Mouse (Mus musculus): Measurements from ENCODE around the gene Ect2.

The Ect2 gene

DNA sequence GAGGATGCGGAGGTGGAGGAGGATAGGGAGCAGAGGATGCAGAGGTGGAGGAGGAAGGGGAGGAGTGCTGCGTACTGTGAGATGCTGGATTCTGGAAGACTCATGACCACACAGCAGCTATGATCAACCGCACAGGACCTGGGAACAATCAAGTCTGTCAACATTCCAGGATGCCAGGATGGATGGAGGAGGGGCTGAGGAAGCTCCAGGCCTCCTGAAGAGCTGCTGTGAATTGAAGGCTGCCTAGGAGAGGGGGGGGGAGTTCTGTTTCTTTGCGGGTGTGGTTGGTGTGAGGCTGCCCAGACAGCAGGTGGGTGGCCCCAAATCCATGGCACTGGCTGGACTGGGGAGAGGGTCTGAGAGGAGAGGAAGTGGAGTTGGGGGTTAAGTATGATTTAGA, 5.2 kb upstream of the Ect2 start:
- DNase-seq (ENCODE audit: low spot score in 2 of 2), result no peak

DNA sequence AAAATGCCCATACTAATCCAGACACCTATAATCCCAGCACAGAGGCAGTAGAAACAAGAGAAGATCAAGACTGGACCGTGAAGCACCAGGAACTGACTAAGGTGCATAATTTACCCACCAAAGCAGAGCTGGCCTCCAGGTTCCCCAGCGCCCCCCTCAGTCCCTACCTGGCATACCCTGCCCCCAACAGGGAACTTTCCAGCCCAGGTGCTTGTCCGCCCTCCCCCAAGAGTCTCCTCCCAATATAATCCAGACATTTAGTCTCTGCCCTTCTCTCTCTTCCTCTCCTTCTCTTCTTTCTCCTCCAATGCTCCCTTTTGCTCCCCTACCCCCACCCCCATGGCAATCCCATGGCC, 2.9 kb upstream of the Ect2 start:
- DNase-seq (ENCODE audit: low spot score in 2 of 2), result no peak

DNA sequence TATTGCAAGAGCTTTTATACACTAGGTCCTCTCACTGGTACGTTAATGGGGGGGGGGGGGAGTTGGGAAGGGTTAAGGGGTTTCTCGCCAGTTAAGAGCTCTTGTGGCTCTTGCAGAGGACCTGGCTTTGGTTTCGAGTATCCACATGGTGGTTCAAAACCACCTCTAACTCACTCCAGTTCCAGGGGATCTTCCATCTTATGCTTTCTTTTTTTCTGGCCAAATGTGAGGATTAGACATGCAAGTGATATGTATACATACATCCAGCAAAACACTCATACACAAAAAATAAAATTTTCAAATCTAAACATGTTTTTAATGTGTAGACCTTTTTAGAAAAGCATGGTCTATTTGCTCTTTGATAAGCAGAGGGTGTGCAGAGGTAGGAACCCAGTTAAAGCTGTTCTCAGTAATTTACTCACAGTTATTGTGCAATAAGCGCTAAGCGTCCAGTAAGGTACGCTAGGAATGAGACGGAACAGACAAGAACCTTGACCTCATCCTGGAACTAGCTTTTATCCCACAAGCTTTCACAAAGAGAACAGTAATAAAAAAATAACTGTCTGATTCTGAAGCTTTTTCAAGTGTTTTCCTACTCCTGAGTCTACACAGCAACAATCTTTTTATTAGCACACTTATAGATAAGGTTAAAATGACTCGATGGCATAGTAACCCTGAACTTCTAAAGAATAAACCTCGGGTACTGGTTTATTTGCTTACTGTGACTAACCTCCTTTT, 2.3 kb upstream of the Ect2 start:
- no peak for DNase-seq (ENCODE audit: low spot score in 2 of 2)

GRCm38 (mm10) chr3:27155051-27155855, 1.6 kb upstream of the Ect2 start:
- peak in 1 of 2 experiments; percentile 7 for DNase-seq (ENCODE audit: low spot score in 2 of 2)

- no peak for DNase-seq (ENCODE audit: low spot score in 2 of 2)
Observed at GRCm38 (mm10) chr3:27154280-27154679, 602 bp upstream of the Ect2 start.

DNA sequence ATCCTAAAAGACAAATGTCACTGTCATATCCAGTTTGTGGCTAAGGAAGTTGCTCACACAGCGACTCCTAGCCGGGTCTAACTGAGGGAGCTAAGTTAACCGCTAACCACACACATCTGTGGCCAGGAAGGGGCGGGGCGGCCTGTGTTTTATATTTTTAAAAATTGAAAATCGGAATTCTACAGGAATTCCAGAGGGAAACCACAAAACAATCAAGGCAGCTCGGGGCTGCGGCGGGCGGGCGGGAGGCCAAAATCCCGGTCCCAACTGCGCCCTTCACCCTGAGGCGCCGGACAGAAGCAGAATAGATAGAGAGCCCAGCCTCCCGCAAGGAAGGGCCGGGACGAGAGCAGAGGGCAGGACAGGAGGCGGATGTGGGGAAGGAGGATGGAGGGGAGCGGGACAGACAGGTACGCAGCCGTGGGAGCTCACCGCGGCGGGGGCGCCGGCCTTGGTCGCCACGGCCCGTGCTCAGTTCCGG, 447 bp downstream of the Ect2 start:
- no peak for DNase-seq (ENCODE audit: low spot score in 2 of 2)

DNA sequence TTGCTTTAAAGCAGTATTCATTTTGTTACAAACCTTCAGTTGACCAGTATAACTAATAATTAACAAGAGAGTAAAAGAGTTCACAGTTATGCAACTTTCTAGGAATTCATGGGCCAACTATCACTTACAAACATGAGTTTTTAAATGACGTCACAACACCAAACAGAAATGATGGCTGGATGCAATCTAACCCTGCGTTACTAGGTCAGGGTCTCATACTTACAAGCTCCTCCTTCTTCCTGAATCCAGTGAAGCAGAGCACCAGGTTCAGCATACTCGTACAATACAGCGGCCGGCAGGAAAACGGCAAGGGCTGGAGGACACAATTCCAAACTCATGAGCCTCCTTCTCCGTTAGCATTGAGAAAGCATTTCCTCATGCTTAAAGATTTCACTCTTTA, 7.9 kb downstream of the Ect2 start:
- DNase-seq (ENCODE audit: low spot score in 2 of 2), result no peak

DNA sequence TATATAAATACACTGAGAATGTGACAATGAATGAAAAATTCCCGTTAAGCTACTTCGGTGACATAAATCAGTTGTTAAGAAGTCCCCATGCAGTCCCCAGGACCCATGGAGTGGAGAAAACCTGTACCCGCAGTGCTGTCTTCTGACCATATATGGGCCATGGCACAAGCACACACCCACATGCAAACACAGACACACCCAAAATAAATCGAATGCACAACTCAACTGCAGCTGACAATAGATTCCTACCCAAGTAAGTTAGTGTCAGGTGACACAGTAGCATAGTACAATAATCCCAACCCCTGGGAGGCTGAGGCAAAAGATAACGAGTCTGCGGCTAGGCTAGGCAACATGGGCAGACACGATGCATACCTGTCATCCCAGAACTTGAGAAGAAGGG, 10.1 kb downstream of the Ect2 start:
- no peak for DNase-seq (ENCODE audit: low spot score in 2 of 2)

DNA sequence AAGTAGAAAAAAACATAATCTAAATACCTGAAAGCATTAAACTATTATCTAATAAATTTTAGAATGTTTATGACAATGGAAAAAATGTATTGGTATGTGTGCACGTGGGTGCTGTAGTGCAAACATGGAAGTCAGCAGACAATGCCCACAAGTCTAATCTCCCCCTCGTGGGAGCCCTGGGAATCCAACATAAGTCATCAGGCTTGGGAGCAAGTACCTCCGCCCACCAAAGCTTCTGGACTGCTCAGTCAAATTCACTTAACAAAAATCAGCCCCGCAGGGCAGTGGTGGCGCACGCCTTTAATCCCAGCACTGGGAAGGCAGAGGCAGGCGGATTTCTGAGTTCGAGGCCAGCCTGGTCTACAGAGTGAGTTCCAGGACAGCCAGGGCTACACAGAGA, 13.6 kb downstream of the Ect2 start:
- no peak for DNase-seq (ENCODE audit: low spot score in 2 of 2)

DNA sequence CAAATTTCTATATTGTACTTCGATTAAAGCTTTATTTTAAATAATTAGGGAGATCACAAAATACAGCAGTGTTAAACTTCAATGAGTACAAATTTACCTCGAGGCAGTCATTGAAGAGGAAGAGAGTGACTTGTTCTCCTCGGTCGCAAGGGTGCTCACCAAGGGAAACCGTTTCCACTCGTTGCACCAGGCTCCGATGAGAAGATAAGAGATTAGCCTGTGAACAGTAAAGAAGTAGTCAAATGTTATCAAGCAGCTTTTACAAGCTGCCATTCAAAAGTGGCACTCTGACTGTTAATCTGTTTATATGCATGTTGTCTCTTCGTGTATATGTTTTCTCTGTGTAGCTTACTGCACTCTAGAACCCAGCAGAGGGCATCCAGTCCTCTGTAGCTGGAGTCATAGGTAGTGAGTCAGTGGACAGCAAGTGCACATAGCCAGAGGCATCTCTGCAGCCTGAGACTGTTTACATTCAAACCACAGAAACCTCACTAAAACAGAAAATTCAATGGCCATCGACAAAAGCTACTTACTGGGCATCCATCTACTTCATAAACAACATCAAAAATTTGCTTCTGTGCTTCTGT, 31.7 kb downstream of the Ect2 start:
- no peak for DNase-seq (ENCODE audit: low spot score in 2 of 2)

GRCm38 (mm10) chr3:27120932-27121331, 32.7 kb downstream of the Ect2 start:
- DNase-seq (ENCODE audit: low spot score in 2 of 2), result no peak

DNA sequence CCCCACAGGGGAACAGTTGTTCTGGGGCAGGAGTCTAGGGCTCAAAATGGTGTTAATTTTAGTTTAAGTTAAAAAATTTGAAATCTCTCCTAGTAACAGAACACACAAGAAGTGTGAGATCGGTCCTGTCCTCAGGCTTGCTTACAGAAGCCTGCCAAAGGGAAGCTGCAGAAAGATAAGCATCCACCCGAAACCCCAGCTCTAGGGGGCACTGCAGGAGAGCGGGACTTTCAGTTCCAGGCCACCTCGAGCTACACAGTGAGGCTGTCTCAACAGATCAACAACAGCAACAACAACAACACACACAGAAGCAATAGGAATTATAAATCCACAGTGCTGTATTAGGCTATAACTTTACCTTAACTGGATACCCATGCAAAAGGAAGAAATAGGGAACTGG, 35.5 kb downstream of the Ect2 start:
- no peak for DNase-seq (ENCODE audit: low spot score in 2 of 2)

DNA sequence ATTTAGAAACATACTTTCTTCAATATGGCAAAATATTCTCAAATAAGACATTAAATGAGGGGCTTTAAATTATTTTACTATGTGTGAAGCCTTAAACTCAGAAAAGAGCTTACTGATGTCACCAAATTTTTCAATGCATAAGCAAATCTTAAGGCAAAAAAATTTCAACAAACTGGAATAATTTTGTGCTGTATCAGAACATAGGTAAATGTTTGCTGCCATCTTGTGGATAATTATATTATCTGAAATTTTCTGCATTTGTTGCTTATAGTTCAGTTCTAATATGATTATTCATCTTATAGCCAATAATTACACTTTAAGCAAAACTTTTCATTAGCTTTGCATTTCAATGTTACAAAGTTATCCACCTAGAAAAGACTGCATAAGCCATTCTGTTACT, 42.8 kb downstream of the Ect2 start:
- no peak for DNase-seq (ENCODE audit: low spot score in 2 of 2)

DNA sequence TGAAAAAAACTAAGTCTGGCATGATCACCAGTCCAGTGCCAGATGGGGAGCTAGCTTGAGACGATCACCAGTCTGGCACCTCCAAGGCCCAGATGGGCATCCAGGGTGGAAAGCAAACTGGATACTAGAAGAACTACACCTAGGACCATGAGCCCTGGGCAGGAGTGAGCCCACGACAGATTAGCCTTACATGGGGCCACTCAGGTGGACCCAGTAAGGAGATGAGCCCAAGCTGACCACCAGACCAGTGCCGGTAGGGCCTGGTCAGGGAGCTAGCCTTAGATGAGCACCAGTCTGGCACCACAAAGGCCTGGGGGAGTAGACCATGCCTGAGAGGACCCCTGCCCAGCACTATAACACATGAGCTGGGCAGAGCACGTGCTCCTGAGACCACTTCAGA, 44.6 kb downstream of the Ect2 start:
- no peak for DNase-seq (ENCODE audit: low spot score in 2 of 2)

DNA sequence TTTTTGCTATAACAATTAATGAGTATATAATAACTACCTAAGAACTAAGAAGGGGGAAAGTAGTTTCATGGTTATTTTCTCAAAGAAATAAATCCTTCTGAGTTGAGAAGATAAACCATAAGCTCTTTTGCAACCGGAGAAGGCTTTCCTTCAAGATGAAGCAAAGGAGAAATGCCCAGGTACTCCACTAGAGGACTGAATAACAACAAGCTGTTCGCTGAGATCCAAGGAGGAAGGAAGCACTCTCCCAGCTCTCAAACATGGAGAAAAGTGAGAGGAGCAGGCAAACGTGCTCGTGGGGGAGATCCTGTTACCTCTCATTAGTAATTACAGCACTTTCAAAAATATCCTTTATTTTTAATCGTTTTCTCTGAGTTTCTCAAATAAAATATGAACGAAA, 46.5 kb downstream of the Ect2 start:
- no peak for DNase-seq (ENCODE audit: low spot score in 2 of 2)

- DNase-seq (ENCODE audit: low spot score in 2 of 2), result no peak
Observed at GRCm38 (mm10) chr3:27102965-27103364, 50.7 kb downstream of the Ect2 start.

DNA sequence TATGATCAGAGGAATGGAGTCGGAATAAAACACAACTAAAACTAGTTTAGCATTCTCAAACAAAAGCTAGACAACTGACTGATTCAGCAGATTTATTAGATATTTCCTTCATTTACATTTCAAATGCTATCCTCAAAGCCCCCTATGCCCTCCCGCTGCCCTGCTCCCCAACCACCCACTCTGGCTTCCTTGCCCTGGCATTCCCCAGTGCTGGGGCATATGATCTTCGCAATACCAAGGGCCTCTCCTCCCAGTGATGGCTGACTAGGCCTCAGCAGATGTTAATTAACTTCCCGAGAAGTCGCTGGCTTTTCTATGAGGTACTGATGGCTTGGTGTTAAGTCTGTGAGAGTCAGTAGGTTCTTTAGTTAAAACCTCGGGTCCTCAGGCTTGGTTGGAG, 55.0 kb downstream of the Ect2 start:
- no peak for DNase-seq (ENCODE audit: low spot score in 2 of 2)

DNA sequence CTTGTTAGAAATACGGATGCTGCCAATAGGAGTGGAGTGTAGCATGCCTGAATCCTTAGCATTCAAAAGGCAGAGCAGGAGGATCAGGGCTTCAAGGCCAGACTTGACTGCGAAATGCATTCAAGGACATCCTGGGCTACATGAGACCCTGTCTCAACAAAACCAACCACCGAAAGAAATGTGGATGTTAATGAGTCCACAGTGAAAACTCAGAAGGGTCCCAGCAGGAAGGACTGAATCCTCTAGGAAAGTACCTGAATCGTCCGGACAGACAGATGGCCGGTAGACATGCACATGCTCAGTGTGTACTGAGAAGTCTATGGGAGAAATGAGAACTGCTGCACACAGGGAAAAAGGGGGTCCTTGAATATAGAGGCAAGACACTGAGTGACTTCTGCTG, 67.5 kb downstream of the Ect2 start:
- DNase-seq (ENCODE audit: low spot score in 2 of 2), result no peak

DNA sequence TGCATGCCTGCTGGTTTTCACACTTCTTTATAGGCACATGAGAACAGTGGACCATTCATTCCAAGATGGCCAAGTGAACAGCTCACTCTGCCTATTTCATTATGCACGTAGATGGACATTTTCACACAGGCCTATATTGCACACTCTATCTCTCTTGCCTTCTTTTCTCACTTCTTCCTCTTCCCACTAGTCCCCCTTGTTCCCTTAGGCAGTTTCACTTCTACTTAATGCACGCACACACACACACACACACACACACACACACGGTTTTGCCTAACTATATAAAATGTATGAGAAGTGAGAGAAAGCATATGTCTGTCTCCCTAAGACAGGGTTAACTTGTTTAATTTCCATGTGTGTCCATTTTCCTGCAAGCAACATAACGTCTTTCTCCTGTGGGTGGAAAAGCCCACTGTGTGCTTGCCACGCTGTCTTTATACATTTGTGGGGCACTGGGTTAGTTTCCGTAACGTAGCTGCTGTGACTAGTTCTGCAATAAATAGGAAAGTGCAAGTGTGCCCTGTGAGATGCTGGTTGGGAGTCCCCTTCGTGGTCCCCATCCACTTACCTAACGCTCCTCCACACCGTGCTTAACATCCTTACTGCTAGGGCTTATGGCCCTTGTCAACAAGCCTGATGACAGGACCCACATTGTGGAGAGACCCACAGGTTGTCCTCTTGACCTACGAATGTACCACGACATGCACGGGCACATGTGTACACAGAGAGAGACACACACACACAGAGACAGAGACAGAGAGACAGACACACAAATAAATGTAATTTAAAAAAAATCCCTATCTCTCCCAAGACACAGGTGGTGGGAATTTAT, 72.2 kb downstream of the Ect2 start:
- DNase-seq (ENCODE audit: low spot score in 2 of 2), result no peak

- DNase-seq (ENCODE audit: low spot score in 2 of 2), result no peak
Observed at GRCm38 (mm10) chr3:27080061-27080770, 73.5 kb downstream of the Ect2 start.

DNA sequence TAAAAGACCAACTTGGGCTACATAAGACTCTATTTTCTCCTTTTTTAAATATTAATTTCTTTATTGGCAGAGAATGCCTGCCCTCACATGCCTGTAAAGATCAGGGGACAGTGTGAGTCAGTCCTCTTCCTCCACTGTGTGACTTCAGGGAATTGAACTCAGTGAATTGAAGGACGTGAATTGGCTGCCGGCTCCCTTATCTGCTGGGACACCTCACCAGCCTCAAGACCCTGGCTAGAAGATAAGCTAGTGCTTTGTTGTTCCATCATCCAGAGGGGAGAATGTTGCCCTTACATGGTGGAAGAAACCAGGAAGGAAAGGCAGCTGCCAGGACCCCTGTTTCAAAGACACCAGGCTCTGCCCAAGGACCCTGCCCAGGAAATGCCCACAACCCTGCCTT, 79.8 kb downstream of the Ect2 start:
- DNase-seq (ENCODE audit: low spot score in 2 of 2), result no peak
